8 mouse cellular contexts compared by ENCODE assay signal in the genomic region with DNA sequence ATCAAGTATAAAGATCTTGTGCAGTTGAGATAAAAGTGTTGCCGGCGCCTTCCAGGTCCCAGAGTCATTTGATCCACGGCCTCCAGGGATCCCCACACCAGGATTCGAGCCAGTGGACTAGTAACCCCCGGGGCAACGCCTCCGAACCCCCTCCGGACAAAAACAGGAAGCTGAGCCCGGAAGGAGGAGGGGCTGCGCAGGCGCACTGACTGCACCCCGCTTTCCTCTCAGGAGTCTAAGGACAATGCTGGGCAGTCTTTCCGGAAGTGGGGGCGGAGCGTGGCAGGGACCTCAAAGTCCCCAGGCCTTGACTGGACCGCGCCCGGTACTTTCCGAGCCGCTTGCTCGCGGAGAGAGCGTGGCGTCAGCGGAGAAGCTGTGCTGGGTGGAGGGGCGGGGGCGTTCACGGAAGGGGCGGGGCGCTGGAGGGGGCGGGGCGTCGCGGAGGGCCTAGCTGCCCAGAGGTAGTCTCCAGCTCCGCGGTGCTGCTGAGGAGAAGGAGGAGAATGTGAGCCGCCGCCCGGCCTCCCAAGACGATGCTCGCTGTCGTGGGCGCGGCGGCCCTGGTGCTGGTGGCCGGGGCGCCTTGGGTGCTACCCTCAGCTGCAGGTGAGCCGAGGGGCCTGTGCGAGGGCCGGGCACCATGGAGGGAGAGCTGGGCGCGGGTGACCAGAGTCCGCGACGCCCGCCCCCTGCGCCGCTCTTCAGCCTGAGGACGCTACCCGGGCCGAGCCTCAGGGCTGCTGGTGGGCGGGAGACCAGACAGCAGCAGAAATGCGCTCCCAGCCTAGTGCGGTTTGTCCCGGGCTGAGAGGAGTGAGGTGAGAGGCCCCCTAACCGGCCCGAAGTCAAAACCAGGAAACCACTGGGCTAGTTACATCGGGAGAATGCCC. TPM values are rescaled to one million over a fixed set of nuclear protein-coding genes. Genes with fewer than 3 reads are reported as not detected.
DNase-seq lines count a peak whose midpoint lies in the region; ATAC-seq lines count a peak whose summit lies in the region.

A gene (plus strand): TSS at position 431 of the 893 bp plus-strand sequence.

- intact Hi-C loops in gastrocnemius, postnatal 14 days (cut with DNase I; ENCODE audit: low total_unique reads) = no loop called here
- intact Hi-C loops in left cerebral cortex, postnatal 10 days (cut with DNase I) = loop anchor here (5.0 kb wide), 1 partner anchor 108 kb away; no protein-coding TSS in a partner anchor

- peak; percentile 93 for ATAC-seq in inflammation-experienced regulatory T-cells, adult 6 months
- ATAC-seq in megakaryocyte-erythroid progenitor cell, adult 5-6 weeks (replicated peaks; ENCODE audit: low FRiP score, low TSS enrichment, poor library complexity, severe bottlenecking) = peak; percentile 97

- DNase-seq in adrenal gland, adult (ENCODE audit: inconsistent age in 2 of 2, low spot score in 1 of 2) = peak; percentile 99 to 100
- peak; percentile 99 for DNase-seq in embryo, embryonic 10.5 days (ENCODE audit: low spot score)
- peak; percentile 100 for DNase-seq in gastrocnemius, postnatal 14 days
- DNase-seq in left cerebral cortex, postnatal 10 days (ENCODE audit: extremely low spot score in 1 of 2, low spot score in 2 of 2) = peak; percentile 96 to 100
- peak; percentile 96 for DNase-seq in right cerebral cortex, postnatal 25 days
- DNase-seq in urinary bladder, postnatal 4 days (ENCODE audit: low spot score in 2 of 2) = peak; percentile 99 to 100

RNA-seq across cellular contexts. Expression of the gene that starts here (rescaled TPM):
- total RNA-seq in gastrocnemius, postnatal 14 days (2021) = 10 to 100 TPM; 26.1 to 28.7 TPM
- polyA plus RNA-seq in inflammation-experienced regulatory T-cells, adult 6 months (2017; shearing (Covaris generic)) = 10 to 100 TPM; 61.2 to 75.3 (median 62.6) TPM
- total RNA-seq in left cerebral cortex, postnatal 10 days (2021) = 10 to 100 TPM; 68.8 to 75.0 TPM
- total RNA-seq in megakaryocyte-erythroid progenitor cell, adult 5-6 weeks (2014; fragmentation: Nextera tagmentation) = 16.3 and 19.6 TPM in 2 replicates
- total RNA-seq in megakaryocyte-erythroid progenitor cell, adult 5-6 weeks (2017) = 22.2 and 22.7 TPM in 2 replicates

Comparison
In these comparisons a context has a peak if more than half of its experiments do, and no peak if none do; other contexts are left out.
1. Peak in every context shown above with its lines: DNase-seq and ATAC-seq.